Mouse (Mus musculus) bone marrow macrophage, adult 2 months (primary cell): ENCODE data around the gene Tmem115.

Source experiments
- CTCF ChIP-seq: IDR thresholded peaks from 2 replicates; pipeline ENCODE4 v1.5.1; 2012; ENCODE audit warnings: low read depth, mild to moderate bottlenecking, low read length, moderate library complexity
- POLR2A ChIP-seq: IDR thresholded peaks from 2 replicates; pipeline ENCODE4 v1.6.1; 2012; ENCODE audit warnings: mild to moderate bottlenecking, low read depth, low read length, borderline replicate concordance

- TF ChIP-seq CTCF (no peak), POLR2A (no peak)
Observed at GRCm38 (mm10) chr9:107581584-107581983, 47.8 kb downstream of the Tmem115 start.
